Mouse (Mus musculus) olfactory bulb, adult 2 months (tissue): ENCODE results near the gene Hoxa13. TPM values are rescaled to one million over a fixed set of nuclear protein-coding genes. Genes with fewer than 3 reads are reported as not detected.

Source experiments
- H3K27ac ChIP-seq: fragments of 200-500 bp; 2 replicates; pipeline ENCODE4 v1.5.1; 2012; ENCODE audit warnings: low read depth, low read length; ENCODE audit not compliant: insufficient read depth
- H3K4me1 ChIP-seq: fragments of 200-500 bp; 2 replicates; pipeline ENCODE4 v1.6.1; 2012; ENCODE audit warnings: low read length; ENCODE audit not compliant: control insufficient read depth, insufficient read depth
- H3K4me3 ChIP-seq: fragments of 200-500 bp; 2 replicates; pipeline ENCODE4 v1.5.1; 2012; ENCODE audit warnings: mild to moderate bottlenecking, low read depth, low read length, moderate library complexity; ENCODE audit not compliant: insufficient read depth
- CTCF ChIP-seq: fragments of 200-500 bp; IDR thresholded peaks from 2 replicates; pipeline ENCODE4 v1.5.1; 2012; ENCODE audit warnings: low read depth, mild to moderate bottlenecking, low read length, moderate library complexity; ENCODE audit not compliant: insufficient read depth
- POLR2A ChIP-seq: fragments of 200-500 bp; IDR thresholded peaks from 2 replicates; pipeline ENCODE4 v1.6.1; 2012; ENCODE audit warnings: mild to moderate bottlenecking, low read depth, low read length, moderate library complexity; ENCODE audit not compliant: insufficient read depth
- WGBS: fragments of 180-500 bp; shearing (Covaris S2); methylation state at CpG from one replicate; pipeline ENCODE4 v1.1.7; 2018; 5-methylcytosine and 5-hydroxymethylcytosine counted together
- polyA plus RNA-seq: library from polyadenylated mRNA; stranded (reverse); fragments of >200 nt; gene quantifications from 2 replicates; pipeline ENCODE4 v1.2.4, GENCODE M21; 2012; ENCODE audit warnings: low replicate concordance; ENCODE audit not compliant: missing spikeins, insufficient read depth, insufficient read length

Hoxa13 gene
- polyA plus RNA-seq, 1 experiment: not detected

- H3K27ac ChIP-seq: no peak overlapping the region
- H3K4me3 ChIP-seq: no peak overlapping the region
- WGBS: 4% methylated on average over 45 of the region's 45 CpGs
- no peaks in the 10 kb centered on the region for H3K4me1 ChIP-seq
- TF ChIP-seq POLR2A (no peak), CTCF (no peak)
Measured at GRCm38 (mm10) chr6:52291021-52291860, 30.6 kb upstream of the Hoxa13 start.

DNA sequence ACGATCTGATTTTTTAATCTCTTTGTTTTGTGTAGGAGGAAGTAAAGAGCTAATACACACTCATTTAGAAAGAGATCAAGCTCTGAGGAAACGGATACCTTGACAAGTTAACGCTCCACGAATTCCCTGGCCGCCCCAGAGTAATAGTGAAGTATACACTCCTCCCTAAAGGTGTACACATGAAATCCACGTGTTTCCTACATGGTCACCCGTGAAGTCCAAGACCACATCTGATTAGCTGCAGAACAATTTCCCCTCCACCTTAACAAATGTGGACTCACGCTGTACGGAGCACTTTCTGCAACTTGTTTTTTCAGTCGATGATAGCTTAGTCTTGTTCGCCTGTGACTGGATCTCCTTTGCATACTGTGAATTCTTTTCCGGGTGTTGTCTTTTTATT lies 29.5 kb upstream of the Hoxa13 start:
- no peak overlapping the region for H3K4me3 ChIP-seq
- no peaks in the 10 kb centered on the region for H3K4me1 ChIP-seq
- TF ChIP-seq POLR2A (no peak), CTCF (no peak)
- WGBS: 17% methylated on average over 12 of the region's 12 CpGs
- no peak overlapping the region for H3K27ac ChIP-seq

- H3K4me3 ChIP-seq: no peak overlapping the region
- WGBS: 92% methylated on average over 5 of the region's 5 CpGs
- TF ChIP-seq CTCF (no peak), POLR2A (no peak)
- no peaks in the 10 kb centered on the region for H3K4me1 ChIP-seq
- no peak overlapping the region for H3K27ac ChIP-seq
Measured at GRCm38 (mm10) chr6:52283896-52284295, 23.2 kb upstream of the Hoxa13 start.

GRCm38 (mm10) chr6:52281084-52281483 lies 20.4 kb upstream of the Hoxa13 start:
- Histone ChIP-seq H3K4me3 (no peak overlapping the region), H3K27ac (no peak overlapping the region), H3K4me1 (no peaks in the 10 kb centered on the region)
- WGBS: 75% methylated on average over 12 of the region's 12 CpGs
- TF ChIP-seq CTCF (no peak), POLR2A (no peak)

GRCm38 (mm10) chr6:52276920-52277319 lies 16.2 kb upstream of the Hoxa13 start:
- WGBS: 10% methylated on average over 5 of the region's 5 CpGs
- Histone ChIP-seq H3K4me1 (no peaks in the 10 kb centered on the region), H3K27ac (no peak overlapping the region), H3K4me3 (no peak overlapping the region)
- TF ChIP-seq CTCF (no peak), POLR2A (no peak)

- no peak overlapping the region for H3K4me3 ChIP-seq
- no peak overlapping the region for H3K27ac ChIP-seq
- TF ChIP-seq CTCF: no peak
- TF ChIP-seq POLR2A: no peak
- H3K4me1 ChIP-seq: no peaks in the 10 kb centered on the region
- 3% methylated on average over 6 of the region's 6 CpGs for WGBS
Measured at GRCm38 (mm10) chr6:52276382-52276781, 15.7 kb upstream of the Hoxa13 start.

GRCm38 (mm10) chr6:52275563-52276280 lies 15.0 kb upstream of the Hoxa13 start:
- H3K27ac ChIP-seq: no peak overlapping the region
- 9% methylated on average over 8 of the region's 8 CpGs for WGBS
- TF ChIP-seq CTCF: no peak
- no peak for TF ChIP-seq POLR2A
- no peak overlapping the region for H3K4me3 ChIP-seq
- no peaks in the 10 kb centered on the region for H3K4me1 ChIP-seq

DNA sequence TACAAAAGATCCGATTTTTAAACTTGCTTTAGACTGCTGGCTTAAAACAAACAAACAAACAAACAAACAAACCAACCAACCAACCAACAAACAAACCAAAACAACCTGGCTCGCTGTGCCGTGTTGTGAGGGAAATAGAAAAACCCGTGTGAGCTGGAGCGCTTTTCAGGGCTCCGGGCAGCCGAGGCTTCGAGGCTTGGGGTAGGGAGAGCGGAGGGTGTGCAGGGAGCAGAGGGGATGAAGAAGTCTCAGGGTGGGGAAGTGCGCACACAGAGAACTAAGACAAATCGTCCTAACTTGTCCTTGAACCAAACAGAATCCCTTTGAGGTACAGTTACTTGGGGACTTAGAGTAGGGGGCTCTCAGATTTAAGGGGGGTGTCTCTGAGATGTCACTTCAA lies 13.9 kb upstream of the Hoxa13 start:
- Histone ChIP-seq H3K4me1 (no peaks in the 10 kb centered on the region), H3K4me3 (no peak overlapping the region), H3K27ac (no peak overlapping the region)
- TF ChIP-seq POLR2A (no peak), CTCF (no peak)
- 7% methylated on average over 11 of the region's 11 CpGs for WGBS

DNA sequence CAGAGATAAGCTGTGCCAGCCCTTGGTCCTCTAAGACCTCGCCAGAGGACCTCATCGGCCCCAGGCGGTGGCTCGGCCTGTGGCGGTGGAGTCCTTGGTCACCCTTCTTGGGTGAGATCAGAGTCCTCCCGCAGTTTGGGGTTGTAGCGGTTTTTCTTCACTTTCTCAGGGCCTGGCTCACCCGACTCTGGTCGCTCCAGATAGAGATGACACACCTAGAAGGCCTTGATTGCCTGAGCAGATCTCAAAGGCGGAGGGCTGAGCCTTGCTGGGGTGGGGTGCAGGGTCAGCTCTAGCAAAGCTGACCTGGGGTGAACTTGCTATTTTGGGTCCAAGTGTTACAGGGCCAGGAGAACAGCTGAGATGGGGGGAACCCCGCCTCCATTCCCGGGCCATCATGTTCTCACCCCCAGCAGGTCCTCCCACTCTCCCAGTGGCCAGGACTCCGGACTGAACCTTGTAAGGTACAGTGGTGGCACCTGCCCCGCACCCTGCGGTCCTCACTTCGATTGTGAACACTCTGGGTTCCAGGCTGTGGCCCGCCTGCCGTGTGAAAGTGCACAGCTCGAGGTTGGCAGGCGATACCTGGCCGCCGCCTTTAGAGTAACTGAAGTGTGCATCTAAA lies 13.1 kb upstream of the Hoxa13 start:
- TF ChIP-seq CTCF (no peak), POLR2A (no peak)
- 6% methylated on average over 22 of the region's 22 CpGs for WGBS
- H3K4me3 ChIP-seq: no peak overlapping the region
- H3K4me1 ChIP-seq: no peaks in the 10 kb centered on the region
- no peak overlapping the region for H3K27ac ChIP-seq
